Mouse (Mus musculus) layer of hippocampus, adult 2 months (tissue): ENCODE measurements around the gene Hirip3. TPM values are rescaled to one million over a fixed set of nuclear protein-coding genes. Genes with fewer than 3 reads are reported as not detected.

Source experiments
- DNase-seq, 2 experiments: peaks; one replicate each; pipeline ENCODE4 v3.0.0; 2022; ENCODE audit warnings: low spot score in 2 of 2
- H3K27ac ChIP-seq: fragments of 200-600 bp; 2 replicates; pipeline ENCODE4 v1.8.1; 2022
- H3K4me3 ChIP-seq: fragments of 200-600 bp; 2 replicates; pipeline ENCODE4 v1.8.1; 2022; ENCODE audit warnings: mild to moderate bottlenecking
- CTCF ChIP-seq: fragments of 200-600 bp; conservative IDR thresholded peaks from 2 replicates; pipeline ENCODE4 v1.8.1; 2022; ENCODE audit warnings: antibody characterized with exemption, mild to moderate bottlenecking, moderate library complexity
- long read RNA-seq, 2 experiments: library from polyadenylated mRNA; stranded (forward); transcript quantifications; one replicate each; pipeline ENCODE4 v2.0.0; 2021; ENCODE audit warnings: borderline mapping rate in 2 of 2
- total RNA-seq, 2 experiments: library from RNA; stranded (reverse); gene quantifications; 2 replicates each; pipeline ENCODE4 v1.2.3; 2021

Gene Hirip3
- total RNA-seq, result 10 to 100 TPM; 32.2 to 38.5 TPM
- long read RNA-seq, experiment 1, partial matches to known transcripts, result 2 of 13 reads
- long read RNA-seq, experiment 1, other reads (novel, unspliced or antisense), result 5 of 13 reads
- long read RNA-seq, experiment 2, partial matches to known transcripts, result 3 of 11 reads
- long read RNA-seq, experiment 2, other reads (novel, unspliced or antisense), result 6 of 11 reads

GRCm38 (mm10) chr7:126861429-126862130 is at the start of gene Hirip3:
TSS of gene Hirip3 (plus strand) at chr7:126861972.
- Histone ChIP-seq H3K4me3 (peak within 1 kb of the TSS; percentile 98), H3K27ac (peak within 1 kb of the TSS; percentile 93)
- DNase-seq, result peak; percentile 94 to 95
- TF ChIP-seq CTCF, result peak; percentile 12; the same call in 1 of the 2 replicates

GRCm38 (mm10) chr7:126815726-126816222 is 46.0 kb upstream of the Hirip3 start:
- H3K27ac ChIP-seq, result no peak overlapping the region
- no peak for TF ChIP-seq CTCF
- DNase-seq, result no peak
- no peak overlapping the region for H3K4me3 ChIP-seq

- no peak overlapping the region for H3K4me3 ChIP-seq
- DNase-seq, result no peak
- TF ChIP-seq CTCF, result no peak
- no peak overlapping the region for H3K27ac ChIP-seq
These were observed 45.3 kb upstream of the Hirip3 start for GRCm38 (mm10) chr7:126816494-126816893.

- H3K4me3 ChIP-seq, result no peak overlapping the region
- no peak for DNase-seq
- TF ChIP-seq CTCF, result no peak
- H3K27ac ChIP-seq, result no peak overlapping the region
These were observed 44.2 kb upstream of the Hirip3 start for GRCm38 (mm10) chr7:126817595-126817994.

- no peak for DNase-seq
- Histone ChIP-seq H3K4me3 (no peak overlapping the region), H3K27ac (no peak overlapping the region)
- peak; percentile 53 for TF ChIP-seq CTCF
These were observed 43.0 kb upstream of the Hirip3 start for GRCm38 (mm10) chr7:126818818-126819217.

- H3K4me3 ChIP-seq, result no peak overlapping the region
These were observed 39.8 kb upstream of the Hirip3 start for GRCm38 (mm10) chr7:126821835-126822511.

GRCm38 (mm10) chr7:126822741-126823140 is 39.0 kb upstream of the Hirip3 start:
- TF ChIP-seq CTCF, result no peak
- Histone ChIP-seq H3K27ac (peak overlapping the region; percentile 96), H3K4me3 (peak overlapping the region; percentile 77)
- DNase-seq, result no peak

More at GRCm38 (mm10) chr7:126821835-126822511, 39.8 kb upstream of the Hirip3 start:
- peak; percentile 76 to 87 for DNase-seq
- TF ChIP-seq CTCF, result peak; percentile 98
- peak overlapping the region; percentile 96 for H3K27ac ChIP-seq

- DNase-seq, result no peak
- TF ChIP-seq CTCF, result no peak
- Histone ChIP-seq H3K4me3 (peak overlapping the region; percentile 77), H3K27ac (peak overlapping the region; percentile 96)
These were observed 38.5 kb upstream of the Hirip3 start for GRCm38 (mm10) chr7:126823202-126823711.

- Histone ChIP-seq H3K4me3 (peak overlapping the region; percentile 77), H3K27ac (peak overlapping the region; percentile 96; the same call in 1 of the 2 replicates)
- no peak for DNase-seq
- TF ChIP-seq CTCF, result no peak
These were observed 37.8 kb upstream of the Hirip3 start for GRCm38 (mm10) chr7:126823940-126824339.

- Histone ChIP-seq H3K4me3 (no peak overlapping the region), H3K27ac (no peak overlapping the region)
- no peak for TF ChIP-seq CTCF
- no peak for DNase-seq
These were observed 36.4 kb upstream of the Hirip3 start for GRCm38 (mm10) chr7:126825403-126825802.

- H3K27ac ChIP-seq, result no peak overlapping the region
- no peak overlapping the region for H3K4me3 ChIP-seq
- DNase-seq, result no peak
- no peak for TF ChIP-seq CTCF
These were observed 35.8 kb upstream of the Hirip3 start for GRCm38 (mm10) chr7:126825952-126826351.

GRCm38 (mm10) chr7:126831539-126831938 is 30.2 kb upstream of the Hirip3 start, which contains the start of gene 4930451I11Rik:
TSS of gene 4930451I11Rik (minus strand) at chr7:126831639.
- peak within 1 kb of the TSS; percentile 28 for H3K4me3 ChIP-seq
- no peak within 1 kb of the TSS for H3K27ac ChIP-seq
- no peak for TF ChIP-seq CTCF
- DNase-seq, result no peak

GRCm38 (mm10) chr7:126832036-126832598 is 29.7 kb upstream of the Hirip3 start:
- peak; percentile 74 to 85 for DNase-seq
- Histone ChIP-seq H3K4me3 (peak overlapping the region; percentile 28), H3K27ac (no peak overlapping the region)
- peak; percentile 92 for TF ChIP-seq CTCF
